Mouse (Mus musculus) olfactory bulb, adult 2 months (tissue): ENCODE data around the gene P2rx6.

ENCODE experiments used
- CTCF ChIP-seq: fragments of 200-500 bp; IDR thresholded peaks from 2 replicates; pipeline ENCODE4 v1.5.1; 2012; ENCODE audit warnings: low read depth, mild to moderate bottlenecking, low read length, moderate library complexity; ENCODE audit not compliant: insufficient read depth
- POLR2A ChIP-seq: fragments of 200-500 bp; IDR thresholded peaks from 2 replicates; pipeline ENCODE4 v1.6.1; 2012; ENCODE audit warnings: mild to moderate bottlenecking, low read depth, low read length, moderate library complexity; ENCODE audit not compliant: insufficient read depth

DNA sequence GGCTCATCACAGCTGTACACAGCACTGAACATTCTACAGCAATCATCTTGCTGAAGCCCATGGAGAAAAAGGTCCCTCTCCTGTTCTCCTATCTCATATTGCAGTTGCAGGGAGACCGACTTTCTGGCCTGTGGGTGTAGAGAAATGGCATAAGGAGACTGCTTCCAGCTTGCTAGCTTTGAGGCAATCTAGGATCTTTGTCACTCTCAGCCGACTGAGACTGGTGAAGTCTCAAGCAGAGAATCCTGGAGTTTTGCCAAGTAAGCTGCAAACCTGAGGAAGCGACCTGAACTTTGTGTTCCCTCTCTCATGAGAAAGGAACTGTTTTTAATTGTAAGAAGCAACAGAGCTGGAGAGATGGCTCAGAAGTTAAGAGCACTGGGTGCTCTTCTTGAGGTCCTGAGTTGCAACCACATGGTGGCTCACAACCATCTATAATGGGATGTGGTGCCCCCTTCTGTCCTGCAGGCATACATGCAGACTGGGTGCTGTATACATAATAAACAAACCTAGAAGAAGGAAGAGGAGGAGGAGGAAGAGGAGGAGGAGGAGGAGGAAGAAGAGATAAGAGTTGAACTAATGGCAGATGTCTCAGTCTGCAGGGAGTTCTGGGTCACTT lies 39.4 kb downstream of the P2rx6 start:
- TF ChIP-seq CTCF, result no peak
- no peak for TF ChIP-seq POLR2A
